Mouse (Mus musculus): Measurements from ENCODE around the gene Kansl1. TPM values are rescaled to one million over a fixed set of nuclear protein-coding genes. Genes with fewer than 3 reads are reported as not detected.

Kansl1 gene
- 95.6 TPM for polyA plus RNA-seq (2017; shearing (Covaris generic))

GRCm38 (mm10) chr11:104468751-104469268 lies at the start of gene Kansl1:
TSS of gene Kansl1 (minus strand) at chr11:104468861.

Other genes with a start within 250 kb of the Kansl1 start
- gene Mapt, start 237.5 kb downstream of the Kansl1 start, polyA plus RNA-seq (2017; shearing (Covaris generic)): 0.31 TPM
- gene Cdc27, start 81.8 kb upstream of the Kansl1 start, polyA plus RNA-seq (2017; shearing (Covaris generic)): 27.1 TPM
- gene Myl4, start 81.8 kb upstream of the Kansl1 start, polyA plus RNA-seq (2017; shearing (Covaris generic)): 7.1 TPM
- gene Itgb3, start 139.1 kb upstream of the Kansl1 start, polyA plus RNA-seq (2017; shearing (Covaris generic)): 29.1 TPM
- gene Gm11639, start 216.8 kb upstream of the Kansl1 start, polyA plus RNA-seq (2017; shearing (Covaris generic)): 0.04 TPM

Data from CD4-positive, CD25-positive, alpha-beta regulatory T cell (primary cell).